Mouse (Mus musculus) heart, postnatal 0 days (tissue): Measurements from ENCODE around the gene Gramd2. TPM values are rescaled to one million over a fixed set of nuclear protein-coding genes. Genes with fewer than 3 reads are reported as not detected.

Source experiments
- ATAC-seq: fragments of 200-750 bp; cut with Nextera tagmentation; 2 replicates; pipeline ENCODE4 v1.8.0; 2017; ENCODE audit warnings: low read depth, moderate number of reproducible peaks, moderate library complexity; ENCODE audit not compliant: insufficient read depth
- DNase-seq: peaks from one replicate; pipeline ENCODE4 v3.0.0-alpha.2; 2016; ENCODE audit warnings: low spot score
- H3K27ac ChIP-seq: fragments of 300-500 bp; sonication (generic); 2 replicates; pipeline ENCODE4 v1.5.1; 2014; ENCODE audit warnings: low read depth, mild to moderate bottlenecking
- H3K27me3 ChIP-seq: fragments of 300-500 bp; sonication (generic); 2 replicates; pipeline ENCODE4 v1.6.1; 2014; ENCODE audit warnings: low read length, mixed read lengths; ENCODE audit not compliant: control insufficient read depth, insufficient read depth
- H3K36me3 ChIP-seq: fragments of 300-500 bp; sonication (generic); replicated peaks from 2 replicates; pipeline ENCODE4 v1.6.1; 2014; ENCODE audit warnings: low read length, mixed read lengths; ENCODE audit not compliant: control insufficient read depth, insufficient read depth
- H3K4me1 ChIP-seq: fragments of 300-500 bp; sonication (generic); 2 replicates; pipeline ENCODE4 v1.6.1; 2014; ENCODE audit warnings: antibody characterized with exemption; ENCODE audit not compliant: control insufficient read depth, insufficient read depth
- H3K4me2 ChIP-seq: fragments of 300-500 bp; sonication (generic); 2 replicates; pipeline ENCODE4 v1.6.1; 2014; ENCODE audit warnings: low read depth, mild to moderate bottlenecking, low read length, moderate library complexity
- H3K4me3 ChIP-seq: fragments of 300-500 bp; sonication (generic); 2 replicates; pipeline ENCODE4 v1.5.1; 2014; ENCODE audit warnings: low read depth, low read length
- H3K9ac ChIP-seq: fragments of 300-500 bp; sonication (generic); replicated peaks from 2 replicates; pipeline ENCODE4 v1.6.1; 2014; ENCODE audit warnings: low read depth, low read length, mixed read lengths
- H3K9me3 ChIP-seq: fragments of 300-500 bp; sonication (generic); replicated peaks from 2 replicates; pipeline ENCODE4 v1.6.1; 2016; ENCODE audit warnings: low read length; ENCODE audit not compliant: control insufficient read depth
- CTCF ChIP-seq: IDR thresholded peaks from 2 replicates; pipeline ENCODE4 v1.5.1; 2016; ENCODE audit warnings: antibody characterized with exemption, control low read depth, low read depth
- EP300 ChIP-seq: IDR thresholded peaks from 2 replicates; pipeline ENCODE4 v1.6.1; 2016; ENCODE audit warnings: antibody characterized with exemption, low read depth
- WGBS: fragments of 180-500 bp; shearing (Covaris S2); extraction: QIAGEN DNeasy Blood & Tissue Kit; methylation state at CpG from one replicate; pipeline ENCODE4 v1.1.7; 2014; 5-methylcytosine and 5-hydroxymethylcytosine counted together
- polyA plus RNA-seq: library from polyadenylated mRNA; unstranded; fragments of >200 nt; fragmentation: Nextera tagmentation; extraction: Ambion mirVana; gene quantifications from 2 replicates; pipeline ENCODE4 v1.2.1, GENCODE M21; 2015
- total RNA-seq: library from RNA; depleted of rRNA; stranded (reverse); fragments of >200 nt; gene quantifications from 2 replicates; pipeline ENCODE4 v1.2.3, GENCODE M21; 2014; ENCODE audit warnings: low replicate concordance

The Gramd2 gene
- total and polyA plus RNA-seq, 2 experiments from 2014 or later: 0.16 TPM; not detected in 1

GRCm38 (mm10) chr9:59733075-59733474 is 53.1 kb downstream of the Gramd2 start:
- H3K36me3 ChIP-seq: no peaks in the 10 kb centered on the region
- ATAC-seq: no peak
- H3K4me3 ChIP-seq: no peak overlapping the region
- no peak overlapping the region for H3K4me2 ChIP-seq
- H3K27ac ChIP-seq: no peak overlapping the region
- H3K4me1 ChIP-seq: peaks cover 24% of the 10 kb centered on the region
- H3K9me3 ChIP-seq: no peaks in the 10 kb centered on the region
- H3K9ac ChIP-seq: no peak overlapping the region
- H3K27me3 ChIP-seq: no peaks in the 10 kb centered on the region
- no peak for TF ChIP-seq CTCF
- TF ChIP-seq EP300: no peak
- no peak for DNase-seq
- 46% methylated on average over 6 of the region's 6 CpGs for WGBS

GRCm38 (mm10) chr9:59735394-59735793 is 55.5 kb downstream of the Gramd2 start:
- Histone ChIP-seq H3K27ac (peak overlapping the region; percentile 55), H3K4me3 (no peak overlapping the region), H3K36me3 (no peaks in the 10 kb centered on the region), H3K4me2 (no peak overlapping the region), H3K9me3 (no peaks in the 10 kb centered on the region), H3K4me1 (peaks cover 30% of the 10 kb centered on the region), H3K27me3 (no peaks in the 10 kb centered on the region), H3K9ac (no peak overlapping the region)
- WGBS: 13% methylated on average over 4 of the region's 4 CpGs
- TF ChIP-seq CTCF (no peak), EP300 (no peak)
- peak; percentile 36 for DNase-seq
- no peak for ATAC-seq

GRCm38 (mm10) chr9:59740593-59740992 is 60.6 kb downstream of the Gramd2 start:
- Histone ChIP-seq H3K4me1 (peaks cover 25% of the 10 kb centered on the region), H3K9me3 (no peaks in the 10 kb centered on the region), H3K9ac (no peak overlapping the region), H3K36me3 (no peaks in the 10 kb centered on the region), H3K4me2 (no peak overlapping the region), H3K27ac (no peak overlapping the region), H3K4me3 (no peak overlapping the region), H3K27me3 (no peaks in the 10 kb centered on the region)
- DNase-seq: no peak
- no peak for TF ChIP-seq CTCF
- TF ChIP-seq EP300: no peak
- no peak for ATAC-seq
- 90% methylated on average over 2 of the region's 2 CpGs for WGBS

GRCm38 (mm10) chr9:59743903-59744302 is 64.0 kb downstream of the Gramd2 start:
- no peak for TF ChIP-seq EP300
- no peak for TF ChIP-seq CTCF
- no peak for ATAC-seq
- H3K4me2 ChIP-seq: no peak overlapping the region
- 89% methylated on average over 3 of the region's 3 CpGs for WGBS
- DNase-seq: no peak
- peaks cover 9% of the 10 kb centered on the region; the same call in 1 of the 2 replicates for H3K4me1 ChIP-seq
- H3K36me3 ChIP-seq: no peaks in the 10 kb centered on the region
- H3K4me3 ChIP-seq: no peak overlapping the region
- H3K9me3 ChIP-seq: no peaks in the 10 kb centered on the region
- no peaks in the 10 kb centered on the region for H3K27me3 ChIP-seq
- no peak overlapping the region for H3K27ac ChIP-seq
- no peak overlapping the region for H3K9ac ChIP-seq

- H3K4me3 ChIP-seq: no peak overlapping the region
- no peaks in the 10 kb centered on the region for H3K9me3 ChIP-seq
- no peak overlapping the region for H3K9ac ChIP-seq
- WGBS: 56% methylated on average over 2 of the region's 2 CpGs
- H3K36me3 ChIP-seq: no peaks in the 10 kb centered on the region
- H3K4me2 ChIP-seq: no peak overlapping the region
- DNase-seq (no peak), ATAC-seq (no peak)
- H3K27ac ChIP-seq: no peak overlapping the region
- TF ChIP-seq CTCF: no peak
- TF ChIP-seq EP300: no peak
- H3K27me3 ChIP-seq: no peaks in the 10 kb centered on the region
- H3K4me1 ChIP-seq: peaks cover 7% of the 10 kb centered on the region
Measured at GRCm38 (mm10) chr9:59748387-59748786, 68.4 kb downstream of the Gramd2 start.

- Histone ChIP-seq H3K4me1 (peaks cover 7% of the 10 kb centered on the region), H3K9ac (no peak overlapping the region), H3K36me3 (no peaks in the 10 kb centered on the region), H3K4me2 (no peak overlapping the region), H3K27ac (no peak overlapping the region), H3K9me3 (no peaks in the 10 kb centered on the region), H3K27me3 (no peaks in the 10 kb centered on the region), H3K4me3 (no peak overlapping the region)
- WGBS: 64% methylated on average over 11 of the region's 11 CpGs
- TF ChIP-seq CTCF (no peak), EP300 (no peak)
- ATAC-seq: no peak
- no peak for DNase-seq
Measured at GRCm38 (mm10) chr9:59748969-59749368, 69.0 kb downstream of the Gramd2 start.
